Mouse (Mus musculus) forebrain, embryonic 11.5 days (tissue): ENCODE measurements at regions not wholly inside any gene's neighbourhood (a gene's known extent, or its start where the extent isn't known, plus 50 kb on each side); places are given as distances from the start of the nearest gene placed in this dataset.

ENCODE experiments used
- ATAC-seq: fragments of 200-750 bp; cut with Nextera tagmentation; replicated peaks from 2 replicates; pipeline ENCODE4 v1.8.0; 2017; ENCODE audit warnings: moderate TSS enrichment; ENCODE audit not compliant: low FRiP score
- DNase-seq: peaks from one replicate; pipeline ENCODE4 v3.0.0-alpha.2; 2017; ENCODE audit warnings: low spot score
- H3K27ac ChIP-seq: fragments of 300-500 bp; sonication (generic); 2 replicates; pipeline ENCODE4 v1.5.1; 2014; ENCODE audit warnings: low read depth, low read length
- H3K27me3 ChIP-seq: fragments of 300-500 bp; sonication (generic); 2 replicates; pipeline ENCODE4 v1.6.1; 2014; ENCODE audit warnings: mild to moderate bottlenecking, low read length, mixed read lengths; ENCODE audit not compliant: control insufficient read depth, insufficient read depth
- H3K36me3 ChIP-seq: fragments of 300-500 bp; sonication (generic); 2 replicates; pipeline ENCODE4 v1.6.1; 2014; ENCODE audit warnings: mild to moderate bottlenecking, low read length, moderate library complexity, mixed read lengths; ENCODE audit not compliant: control insufficient read depth, insufficient read depth
- H3K4me1 ChIP-seq: fragments of 300-500 bp; sonication (generic); replicated peaks from 2 replicates; pipeline ENCODE4 v1.6.1; 2014; ENCODE audit warnings: low read length, mixed read lengths; ENCODE audit not compliant: control insufficient read depth, insufficient read depth
- H3K4me2 ChIP-seq: fragments of 300-500 bp; sonication (generic); 2 replicates; pipeline ENCODE4 v1.6.1; 2014; ENCODE audit warnings: low read depth, mild to moderate bottlenecking, low read length, moderate library complexity, mixed read lengths; ENCODE audit not compliant: severe bottlenecking
- H3K4me3 ChIP-seq: fragments of 300-500 bp; sonication (generic); 2 replicates; pipeline ENCODE4 v1.5.1; 2014; ENCODE audit warnings: low read depth, low read length
- H3K9ac ChIP-seq: fragments of 300-500 bp; sonication (generic); 2 replicates; pipeline ENCODE4 v1.6.1; 2014; ENCODE audit warnings: low read length
- H3K9me3 ChIP-seq: fragments of 300-500 bp; sonication (generic); 2 replicates; pipeline ENCODE4 v1.6.1; 2016; ENCODE audit warnings: low read length, mixed read lengths; ENCODE audit not compliant: control insufficient read depth
- WGBS: fragments of 180-500 bp; shearing (Covaris S2); extraction: QIAGEN DNeasy Blood & Tissue Kit; methylation state at CpG from one replicate; pipeline ENCODE4 v1.1.7; 2014; 5-methylcytosine and 5-hydroxymethylcytosine counted together

- no peak overlapping the region for H3K9ac ChIP-seq
- ATAC-seq (no peak), DNase-seq (no peak)
- H3K27ac ChIP-seq = no peak overlapping the region
- H3K4me2 ChIP-seq = no peak overlapping the region
- no peak overlapping the region for H3K4me3 ChIP-seq
- no peaks in the 10 kb centered on the region for H3K27me3 ChIP-seq
- WGBS = 59% methylated on average over 3 of the region's 3 CpGs
- no peaks in the 10 kb centered on the region for H3K9me3 ChIP-seq
- H3K36me3 ChIP-seq = no peaks in the 10 kb centered on the region
- H3K4me1 ChIP-seq = no peaks in the 10 kb centered on the region
Measured at GRCm38 (mm10) chr2:159607191-159607590, 726.8 kb downstream of the Gm826 start.

GRCm38 (mm10) chr2:159610451-159610850 lies 723.5 kb downstream of the Gm826 start:
- no peak for ATAC-seq
- Histone ChIP-seq H3K4me1 (no peaks in the 10 kb centered on the region), H3K27me3 (no peaks in the 10 kb centered on the region), H3K9ac (no peak overlapping the region), H3K27ac (no peak overlapping the region), H3K4me3 (no peak overlapping the region), H3K4me2 (no peak overlapping the region), H3K9me3 (no peaks in the 10 kb centered on the region), H3K36me3 (no peaks in the 10 kb centered on the region)
- no peak for DNase-seq
- 86% methylated on average over 4 of the region's 4 CpGs for WGBS

GRCm38 (mm10) chr2:159616685-159617084 lies 717.3 kb downstream of the Gm826 start:
- Histone ChIP-seq H3K4me3 (no peak overlapping the region), H3K4me2 (no peak overlapping the region), H3K9ac (no peak overlapping the region), H3K4me1 (no peaks in the 10 kb centered on the region), H3K27ac (no peak overlapping the region), H3K27me3 (no peaks in the 10 kb centered on the region), H3K9me3 (no peaks in the 10 kb centered on the region), H3K36me3 (no peaks in the 10 kb centered on the region)
- DNase-seq = no peak
- no peak for ATAC-seq
- 77% methylated on average over 4 of the region's 4 CpGs for WGBS

- Histone ChIP-seq H3K27ac (no peak overlapping the region), H3K9ac (no peak overlapping the region), H3K4me3 (no peak overlapping the region), H3K4me2 (no peak overlapping the region), H3K36me3 (no peaks in the 10 kb centered on the region), H3K27me3 (no peaks in the 10 kb centered on the region), H3K9me3 (no peaks in the 10 kb centered on the region), H3K4me1 (no peaks in the 10 kb centered on the region)
- no peak for ATAC-seq
- WGBS = 94% methylated on average over 6 of the region's 6 CpGs
- no peak for DNase-seq
Measured at GRCm38 (mm10) chr2:159621261-159621660, 712.7 kb downstream of the Gm826 start.

- 59% methylated on average over 5 of the region's 5 CpGs for WGBS
- no peaks in the 10 kb centered on the region for H3K36me3 ChIP-seq
- ATAC-seq (no peak), DNase-seq (no peak)
- H3K9ac ChIP-seq = no peak overlapping the region
- no peak overlapping the region for H3K4me3 ChIP-seq
- no peak overlapping the region for H3K27ac ChIP-seq
- no peak overlapping the region for H3K4me2 ChIP-seq
- H3K27me3 ChIP-seq = no peaks in the 10 kb centered on the region
- H3K4me1 ChIP-seq = no peaks in the 10 kb centered on the region
- no peaks in the 10 kb centered on the region for H3K9me3 ChIP-seq
Measured at GRCm38 (mm10) chr2:159622141-159622669, 711.8 kb downstream of the Gm826 start.

GRCm38 (mm10) chr2:159625306-159625705 lies 708.7 kb downstream of the Gm826 start:
- ATAC-seq = no peak

GRCm38 (mm10) chr2:159645861-159646260 lies 688.1 kb downstream of the Gm826 start:
- 61% methylated on average over 4 of the region's 4 CpGs for WGBS
- ATAC-seq = no peak

More at GRCm38 (mm10) chr2:159625306-159625705, 708.7 kb downstream of the Gm826 start:
- no peak overlapping the region for H3K27ac ChIP-seq
- no peaks in the 10 kb centered on the region for H3K27me3 ChIP-seq
- H3K9me3 ChIP-seq = no peaks in the 10 kb centered on the region
- no peak for DNase-seq
- no peak overlapping the region for H3K9ac ChIP-seq
- no peaks in the 10 kb centered on the region for H3K36me3 ChIP-seq
- 58% methylated on average over 1 of the region's 1 CpGs for WGBS
- H3K4me2 ChIP-seq = no peak overlapping the region
- no peaks in the 10 kb centered on the region for H3K4me1 ChIP-seq
- no peak overlapping the region for H3K4me3 ChIP-seq

GRCm38 (mm10) chr2:159646595-159646994 lies 687.4 kb downstream of the Gm826 start:
- no peak overlapping the region for H3K9ac ChIP-seq
- H3K4me3 ChIP-seq = no peak overlapping the region
- DNase-seq = no peak
- no peaks in the 10 kb centered on the region for H3K36me3 ChIP-seq
- no peaks in the 10 kb centered on the region for H3K9me3 ChIP-seq
- no peak for ATAC-seq
- H3K27me3 ChIP-seq = no peaks in the 10 kb centered on the region
- H3K27ac ChIP-seq = no peak overlapping the region
- no peaks in the 10 kb centered on the region for H3K4me1 ChIP-seq
- 92% methylated on average over 2 of the region's 2 CpGs for WGBS
- no peak overlapping the region for H3K4me2 ChIP-seq

More at GRCm38 (mm10) chr2:159645861-159646260, 688.1 kb downstream of the Gm826 start:
- Histone ChIP-seq H3K4me2 (no peak overlapping the region), H3K36me3 (no peaks in the 10 kb centered on the region), H3K9me3 (no peaks in the 10 kb centered on the region), H3K4me3 (no peak overlapping the region), H3K27me3 (no peaks in the 10 kb centered on the region), H3K4me1 (no peaks in the 10 kb centered on the region), H3K27ac (no peak overlapping the region), H3K9ac (no peak overlapping the region)
- DNase-seq = no peak

GRCm38 (mm10) chr2:159652243-159652642 lies 681.7 kb downstream of the Gm826 start:
- H3K9me3 ChIP-seq = no peaks in the 10 kb centered on the region
- H3K4me2 ChIP-seq = no peak overlapping the region
- 91% methylated on average over 3 of the region's 3 CpGs for WGBS
- H3K36me3 ChIP-seq = no peaks in the 10 kb centered on the region
- no peak overlapping the region for H3K27ac ChIP-seq
- no peak for DNase-seq
- no peaks in the 10 kb centered on the region for H3K4me1 ChIP-seq
- H3K27me3 ChIP-seq = no peaks in the 10 kb centered on the region
- no peak for ATAC-seq
- no peak overlapping the region for H3K9ac ChIP-seq
- H3K4me3 ChIP-seq = no peak overlapping the region
